Mouse (Mus musculus): ENCODE results near the gene Map4. TPM values are rescaled to one million over a fixed set of nuclear protein-coding genes. Genes with fewer than 3 reads are reported as not detected.

Gene Map4
- polyA plus RNA-seq, 1 experiment from 2014 or later: 33.9 TPM

- WGBS: 77% methylated on average over 1 of the region's 1 CpGs
- Histone ChIP-seq H3K4me3 (replicated peaks; ENCODE audit: low read depth, low read length) (no peak overlapping the region), H3K4me1 (replicated peaks; ENCODE audit: insufficient read depth, low read length) (no peaks in the 10 kb centered on the region), H3K9ac (ENCODE audit: low read depth, low read length) (no peak overlapping the region), H3K9me3 (replicated peaks; ENCODE audit: low read length) (no peaks in the 10 kb centered on the region), H3K27me3 (ENCODE audit: insufficient read depth, low read length) (no peaks in the 10 kb centered on the region), H3K36me3 (ENCODE audit: insufficient read depth, low read length) (peaks cover 8% of the 10 kb centered on the region), H3K27ac (no peak overlapping the region), H3K4me2 (ENCODE audit: low read length) (no peak overlapping the region)
- ATAC-seq (replicated peaks; ENCODE audit: low FRiP score, low read depth) (no peak), DNase-seq (ENCODE audit: low spot score) (no peak)
- TF ChIP-seq CTCF (IDR thresholded peaks at IDR 0.05; ENCODE audit: low read depth): no peak
Observed at GRCm38 (mm10) chr9:110001946-110002345, 70.7 kb downstream of the Map4 start.

GRCm38 (mm10) chr9:110002413-110002812 lies 71.2 kb downstream of the Map4 start:
- Histone ChIP-seq H3K4me1 (replicated peaks; ENCODE audit: insufficient read depth, low read length) (no peaks in the 10 kb centered on the region), H3K9ac (ENCODE audit: low read depth, low read length) (no peak overlapping the region), H3K4me3 (replicated peaks; ENCODE audit: low read depth, low read length) (no peak overlapping the region), H3K4me2 (ENCODE audit: low read length) (no peak overlapping the region), H3K36me3 (ENCODE audit: insufficient read depth, low read length) (peaks cover 8% of the 10 kb centered on the region), H3K9me3 (replicated peaks; ENCODE audit: low read length) (no peaks in the 10 kb centered on the region), H3K27ac (no peak overlapping the region), H3K27me3 (ENCODE audit: insufficient read depth, low read length) (no peaks in the 10 kb centered on the region)
- DNase-seq (ENCODE audit: low spot score) (no peak), ATAC-seq (replicated peaks; ENCODE audit: low FRiP score, low read depth) (no peak)
- no peak for TF ChIP-seq CTCF (IDR thresholded peaks at IDR 0.05; ENCODE audit: low read depth)
- WGBS: 88% methylated on average over 3 of the region's 3 CpGs

GRCm38 (mm10) chr9:110019224-110019623 lies 88.0 kb downstream of the Map4 start:
- Histone ChIP-seq H3K27me3 (ENCODE audit: insufficient read depth, low read length) (no peaks in the 10 kb centered on the region), H3K27ac (peak overlapping the region; percentile 47; the same call in 1 of the 2 replicates), H3K9me3 (replicated peaks; ENCODE audit: low read length) (no peaks in the 10 kb centered on the region), H3K9ac (ENCODE audit: low read depth, low read length) (no peak overlapping the region), H3K4me3 (replicated peaks; ENCODE audit: low read depth, low read length) (no peak overlapping the region), H3K4me1 (replicated peaks; ENCODE audit: insufficient read depth, low read length) (no peaks in the 10 kb centered on the region), H3K4me2 (ENCODE audit: low read length) (no peak overlapping the region), H3K36me3 (ENCODE audit: insufficient read depth, low read length) (no peaks in the 10 kb centered on the region)
- no peak for TF ChIP-seq CTCF (IDR thresholded peaks at IDR 0.05; ENCODE audit: low read depth)
- ATAC-seq (replicated peaks; ENCODE audit: low FRiP score, low read depth): no peak
- 18% methylated on average over 7 of the region's 7 CpGs for WGBS
- DNase-seq (ENCODE audit: low spot score): peak; percentile 92

GRCm38 (mm10) chr9:110020405-110020804 lies 89.1 kb downstream of the Map4 start:
- ATAC-seq (replicated peaks; ENCODE audit: low FRiP score, low read depth) (no peak), DNase-seq (ENCODE audit: low spot score) (no peak)
- Histone ChIP-seq H3K27me3 (ENCODE audit: insufficient read depth, low read length) (no peaks in the 10 kb centered on the region), H3K36me3 (ENCODE audit: insufficient read depth, low read length) (no peaks in the 10 kb centered on the region), H3K9me3 (replicated peaks; ENCODE audit: low read length) (no peaks in the 10 kb centered on the region), H3K4me2 (ENCODE audit: low read length) (no peak overlapping the region), H3K9ac (ENCODE audit: low read depth, low read length) (no peak overlapping the region), H3K4me3 (replicated peaks; ENCODE audit: low read depth, low read length) (no peak overlapping the region), H3K27ac (no peak overlapping the region), H3K4me1 (replicated peaks; ENCODE audit: insufficient read depth, low read length) (no peaks in the 10 kb centered on the region)
- 83% methylated on average over 5 of the region's 5 CpGs for WGBS
- no peak for TF ChIP-seq CTCF (IDR thresholded peaks at IDR 0.05; ENCODE audit: low read depth)

GRCm38 (mm10) chr9:110021463-110021862 lies 90.2 kb downstream of the Map4 start:
- Histone ChIP-seq H3K36me3 (ENCODE audit: insufficient read depth, low read length) (no peaks in the 10 kb centered on the region), H3K4me1 (replicated peaks; ENCODE audit: insufficient read depth, low read length) (no peaks in the 10 kb centered on the region), H3K4me2 (ENCODE audit: low read length) (no peak overlapping the region), H3K9me3 (replicated peaks; ENCODE audit: low read length) (no peaks in the 10 kb centered on the region), H3K4me3 (replicated peaks; ENCODE audit: low read depth, low read length) (no peak overlapping the region), H3K27ac (no peak overlapping the region), H3K27me3 (ENCODE audit: insufficient read depth, low read length) (no peaks in the 10 kb centered on the region), H3K9ac (ENCODE audit: low read depth, low read length) (no peak overlapping the region)
- WGBS: 97% methylated on average over 1 of the region's 1 CpGs
- no peak for TF ChIP-seq CTCF (IDR thresholded peaks at IDR 0.05; ENCODE audit: low read depth)
- ATAC-seq (replicated peaks; ENCODE audit: low FRiP score, low read depth) (no peak), DNase-seq (ENCODE audit: low spot score) (no peak)

- no peak overlapping the region for H3K4me2 ChIP-seq (ENCODE audit: low read length)
- 91% methylated on average over 2 of the region's 2 CpGs for WGBS
- no peaks in the 10 kb centered on the region for H3K36me3 ChIP-seq (ENCODE audit: insufficient read depth, low read length)
- H3K27ac ChIP-seq: no peak overlapping the region
- DNase-seq (ENCODE audit: low spot score) (no peak), ATAC-seq (replicated peaks; ENCODE audit: low FRiP score, low read depth) (no peak)
- no peaks in the 10 kb centered on the region for H3K27me3 ChIP-seq (ENCODE audit: insufficient read depth, low read length)
- H3K9ac ChIP-seq (ENCODE audit: low read depth, low read length): no peak overlapping the region
- no peaks in the 10 kb centered on the region for H3K9me3 ChIP-seq (replicated peaks; ENCODE audit: low read length)
- no peak overlapping the region for H3K4me3 ChIP-seq (replicated peaks; ENCODE audit: low read depth, low read length)
- no peak for TF ChIP-seq CTCF (IDR thresholded peaks at IDR 0.05; ENCODE audit: low read depth)
- no peaks in the 10 kb centered on the region for H3K4me1 ChIP-seq (replicated peaks; ENCODE audit: insufficient read depth, low read length)
Observed at GRCm38 (mm10) chr9:110022151-110022550, 90.9 kb downstream of the Map4 start.

GRCm38 (mm10) chr9:110035091-110035490 lies 103.8 kb downstream of the Map4 start:
- Histone ChIP-seq H3K27me3 (ENCODE audit: insufficient read depth, low read length) (no peaks in the 10 kb centered on the region), H3K36me3 (ENCODE audit: insufficient read depth, low read length) (peaks cover 38% of the 10 kb centered on the region), H3K4me1 (replicated peaks; ENCODE audit: insufficient read depth, low read length) (no peaks in the 10 kb centered on the region), H3K27ac (no peak overlapping the region), H3K9me3 (replicated peaks; ENCODE audit: low read length) (no peaks in the 10 kb centered on the region), H3K4me3 (replicated peaks; ENCODE audit: low read depth, low read length) (no peak overlapping the region), H3K9ac (ENCODE audit: low read depth, low read length) (no peak overlapping the region), H3K4me2 (ENCODE audit: low read length) (no peak overlapping the region)
- WGBS: 90% methylated on average over 4 of the region's 4 CpGs
- ATAC-seq (replicated peaks; ENCODE audit: low FRiP score, low read depth) (no peak), DNase-seq (ENCODE audit: low spot score) (no peak)
- no peak for TF ChIP-seq CTCF (IDR thresholded peaks at IDR 0.05; ENCODE audit: low read depth)

Measured in kidney, postnatal 0 days (tissue).